Mouse (Mus musculus) hindbrain, embryonic 16.5 days (tissue): ENCODE measurements around the gene Hoxb3. TPM values are rescaled to one million over a fixed set of nuclear protein-coding genes. Genes with fewer than 3 reads are reported as not detected.
A peak's percentile ranks its signal among the peaks of the same experiment; 100 is the strongest.

ENCODE experiments used
- ATAC-seq: fragments of 200-750 bp; cut with Nextera tagmentation; 2 replicates; pipeline ENCODE4 v1.8.0; 2017; ENCODE audit warnings: moderate TSS enrichment, moderate library complexity
- H3K27ac ChIP-seq: fragments of 300-500 bp; sonication (generic); 2 replicates; pipeline ENCODE4 v1.5.1; 2014; ENCODE audit warnings: low read depth, mild to moderate bottlenecking, control low read depth, low read length, moderate library complexity
- H3K27me3 ChIP-seq: fragments of 300-500 bp; sonication (generic); replicated peaks from 2 replicates; pipeline ENCODE4 v1.6.1; 2014; ENCODE audit warnings: low read length; ENCODE audit not compliant: control insufficient read depth, insufficient read depth
- H3K36me3 ChIP-seq: fragments of 300-500 bp; sonication (generic); 2 replicates; pipeline ENCODE4 v1.6.1; 2014; ENCODE audit warnings: mild to moderate bottlenecking, low read length, moderate library complexity, mixed read lengths; ENCODE audit not compliant: control insufficient read depth, insufficient read depth
- H3K4me1 ChIP-seq: fragments of 300-500 bp; sonication (generic); 2 replicates; pipeline ENCODE4 v1.6.1; 2014; ENCODE audit warnings: low read depth, low read length; ENCODE audit not compliant: control insufficient read depth, insufficient read depth
- H3K4me2 ChIP-seq: fragments of 300-500 bp; sonication (generic); 2 replicates; pipeline ENCODE4 v1.6.1; 2014; ENCODE audit warnings: mild to moderate bottlenecking, low read length, control low read depth, moderate library complexity
- H3K4me3 ChIP-seq: fragments of 300-500 bp; sonication (generic); 2 replicates; pipeline ENCODE4 v1.5.1; 2014; ENCODE audit warnings: mild to moderate bottlenecking, low read length, control low read depth, moderate library complexity
- H3K9ac ChIP-seq: fragments of 300-500 bp; sonication (generic); 2 replicates; pipeline ENCODE4 v1.6.1; 2014; ENCODE audit warnings: low read depth, mild to moderate bottlenecking, control low read depth, low read length, moderate library complexity
- H3K9me3 ChIP-seq: fragments of 300-500 bp; sonication (generic); 2 replicates; pipeline ENCODE4 v1.6.1; 2014; ENCODE audit warnings: mild to moderate bottlenecking, low read length, moderate library complexity; ENCODE audit not compliant: control insufficient read depth
- WGBS: fragments of 180-500 bp; shearing (Covaris S2); extraction: QIAGEN DNeasy Blood & Tissue Kit; methylation state at CpG from one replicate; pipeline ENCODE4 v1.1.7; 2014; 5-methylcytosine and 5-hydroxymethylcytosine counted together
- polyA plus RNA-seq: library from polyadenylated mRNA; unstranded; fragments of >200 nt; fragmentation: Nextera tagmentation; extraction: Ambion mirVana; gene quantifications from 2 replicates; pipeline ENCODE4 v1.2.1, GENCODE M21; 2015

The Hoxb3 gene
- polyA plus RNA-seq, 1 experiment from 2014 or later = 4.8 TPM

GRCm38 (mm10) chr11:96287411-96287810, 35.7 kb upstream of the Hoxb3 start:
- Histone ChIP-seq H3K9ac (peak overlapping the region; percentile 60; the same call in 1 of the 2 replicates), H3K36me3 (no peaks in the 10 kb centered on the region), H3K9me3 (peaks cover 3% of the 10 kb centered on the region; the same call in 1 of the 2 replicates), H3K27ac (peak overlapping the region; percentile 80), H3K4me3 (peak overlapping the region; percentile 43), H3K4me1 (peaks cover 2% of the 10 kb centered on the region; the same call in 1 of the 2 replicates), H3K4me2 (peak overlapping the region; percentile 49), H3K27me3 (peaks cover 57% of the 10 kb centered on the region)
- 0 out of 2 replicates have a peak, but pooled peaks have one; percentile 35 for ATAC-seq
- WGBS = under 1% methylated on average over 9 of the region's 9 CpGs

GRCm38 (mm10) chr11:96288455-96289221, 34.5 kb upstream of the Hoxb3 start:
- no peak overlapping the region for H3K9ac ChIP-seq
- H3K27me3 ChIP-seq = peaks cover 57% of the 10 kb centered on the region
- no peak overlapping the region for H3K27ac ChIP-seq
- no peak overlapping the region for H3K4me3 ChIP-seq
- H3K4me1 ChIP-seq = peaks cover 2% of the 10 kb centered on the region; the same call in 1 of the 2 replicates
- 3% methylated on average over 1 of the region's 1 CpGs for WGBS
- no peak for ATAC-seq
- no peaks in the 10 kb centered on the region for H3K36me3 ChIP-seq
- H3K4me2 ChIP-seq = peak overlapping the region; percentile 49
- peaks cover 3% of the 10 kb centered on the region; the same call in 1 of the 2 replicates for H3K9me3 ChIP-seq

DNA sequence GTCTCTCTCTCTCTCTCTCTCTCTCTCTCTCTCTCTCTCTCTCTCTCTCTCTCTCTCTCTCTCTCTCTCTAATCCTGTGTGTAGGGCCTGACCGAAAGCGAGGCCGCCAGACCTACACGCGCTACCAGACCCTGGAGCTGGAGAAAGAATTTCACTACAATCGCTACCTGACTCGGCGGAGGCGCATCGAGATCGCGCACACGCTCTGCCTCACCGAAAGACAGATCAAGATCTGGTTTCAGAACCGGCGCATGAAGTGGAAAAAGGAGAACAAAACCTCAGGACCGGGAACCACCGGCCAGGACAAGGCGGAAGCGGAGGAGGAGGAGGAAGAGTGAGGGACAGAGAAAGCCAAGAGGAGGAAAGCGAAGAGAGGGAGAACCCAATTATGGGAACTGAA, 33.8 kb upstream of the Hoxb3 start:
- H3K9me3 ChIP-seq = peaks cover 3% of the 10 kb centered on the region; the same call in 1 of the 2 replicates
- H3K4me2 ChIP-seq = peak overlapping the region; percentile 34
- H3K36me3 ChIP-seq = no peaks in the 10 kb centered on the region
- H3K4me3 ChIP-seq = peak overlapping the region; percentile 4; the same call in 1 of the 2 replicates
- peaks cover 59% of the 10 kb centered on the region for H3K27me3 ChIP-seq
- ATAC-seq = no peak
- peaks cover 1% of the 10 kb centered on the region; the same call in 1 of the 2 replicates for H3K4me1 ChIP-seq
- H3K9ac ChIP-seq = no peak overlapping the region
- peak overlapping the region; percentile 23; the same call in 1 of the 2 replicates for H3K27ac ChIP-seq
- WGBS = 6% methylated on average over 21 of the region's 21 CpGs

- H3K27ac ChIP-seq = no peak overlapping the region
- H3K4me2 ChIP-seq = peak overlapping the region; percentile 34; the same call in 1 of the 2 replicates
- H3K36me3 ChIP-seq = no peaks in the 10 kb centered on the region
- peaks cover 57% of the 10 kb centered on the region for H3K27me3 ChIP-seq
- no peak overlapping the region; the same call in 1 of the 2 replicates for H3K9ac ChIP-seq
- ATAC-seq = no peak
- no peak overlapping the region for H3K4me3 ChIP-seq
- 14% methylated on average over 6 of the region's 6 CpGs for WGBS
- peaks cover 3% of the 10 kb centered on the region; the same call in 1 of the 2 replicates for H3K9me3 ChIP-seq
- H3K4me1 ChIP-seq = no peaks in the 10 kb centered on the region
Measured at GRCm38 (mm10) chr11:96289837-96290236, 33.3 kb upstream of the Hoxb3 start.

DNA sequence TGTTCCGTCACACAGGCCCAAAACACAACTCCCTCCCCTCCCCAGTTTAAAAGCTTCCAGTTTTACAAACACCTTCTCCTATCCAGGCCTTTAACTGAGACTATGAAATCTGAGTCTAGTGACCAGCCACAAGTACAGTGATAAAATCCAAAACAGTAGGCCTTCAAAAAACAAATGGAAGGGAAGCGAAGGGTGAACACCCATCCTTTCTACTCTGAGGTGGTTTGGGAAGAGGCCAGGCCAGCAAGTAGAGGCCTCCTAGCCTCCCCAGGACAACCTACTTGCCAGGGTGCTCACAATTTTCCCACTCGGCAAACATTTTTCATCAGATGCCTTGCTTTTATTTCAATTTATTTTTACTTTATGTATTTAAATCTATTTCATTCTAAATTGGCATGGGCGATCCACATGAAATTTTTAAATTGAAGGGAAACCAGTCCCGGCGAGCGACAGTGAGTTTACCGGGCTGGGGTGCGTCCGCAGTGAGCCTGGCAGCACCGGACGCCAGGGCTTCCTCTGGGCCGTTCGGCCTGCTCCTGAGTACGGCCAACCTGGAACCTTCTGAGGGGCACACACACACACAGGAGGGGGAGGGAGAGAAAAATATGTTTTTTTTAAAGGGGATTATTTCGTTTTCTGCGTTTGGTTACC, 32.3 kb upstream of the Hoxb3 start:
- Histone ChIP-seq H3K9ac (no peak overlapping the region), H3K4me3 (no peak overlapping the region; the same call in 1 of the 2 replicates), H3K27ac (0 out of 2 replicates have a peak overlapping the region, but pooled peaks have one; percentile 6), H3K36me3 (no peaks in the 10 kb centered on the region), H3K4me2 (peak overlapping the region; percentile 37; the same call in 1 of the 2 replicates), H3K4me1 (no peaks in the 10 kb centered on the region), H3K27me3 (peaks cover 58% of the 10 kb centered on the region), H3K9me3 (peaks cover 3% of the 10 kb centered on the region; the same call in 1 of the 2 replicates)
- ATAC-seq = no peak
- WGBS = 8% methylated on average over 17 of the region's 17 CpGs

- no peaks in the 10 kb centered on the region for H3K36me3 ChIP-seq
- WGBS = 6% methylated on average over 22 of the region's 22 CpGs
- no peaks in the 10 kb centered on the region for H3K9me3 ChIP-seq
- peak within 1 kb of the TSS; percentile 71 for H3K27ac ChIP-seq
- ATAC-seq = no peak
- H3K4me1 ChIP-seq = no peaks in the 10 kb centered on the region
- peak within 1 kb of the TSS; percentile 37 for H3K4me2 ChIP-seq
- peak within 1 kb of the TSS; percentile 55 for H3K9ac ChIP-seq
- H3K4me3 ChIP-seq = peak within 1 kb of the TSS; percentile 35
- peaks cover 62% of the 10 kb centered on the region for H3K27me3 ChIP-seq
Measured at GRCm38 (mm10) chr11:96291681-96292564, 31.2 kb upstream of the Hoxb3 start, which contains the start of gene Hoxb6. TSS of gene Hoxb6 (plus strand) at chr11:96292476.

DNA sequence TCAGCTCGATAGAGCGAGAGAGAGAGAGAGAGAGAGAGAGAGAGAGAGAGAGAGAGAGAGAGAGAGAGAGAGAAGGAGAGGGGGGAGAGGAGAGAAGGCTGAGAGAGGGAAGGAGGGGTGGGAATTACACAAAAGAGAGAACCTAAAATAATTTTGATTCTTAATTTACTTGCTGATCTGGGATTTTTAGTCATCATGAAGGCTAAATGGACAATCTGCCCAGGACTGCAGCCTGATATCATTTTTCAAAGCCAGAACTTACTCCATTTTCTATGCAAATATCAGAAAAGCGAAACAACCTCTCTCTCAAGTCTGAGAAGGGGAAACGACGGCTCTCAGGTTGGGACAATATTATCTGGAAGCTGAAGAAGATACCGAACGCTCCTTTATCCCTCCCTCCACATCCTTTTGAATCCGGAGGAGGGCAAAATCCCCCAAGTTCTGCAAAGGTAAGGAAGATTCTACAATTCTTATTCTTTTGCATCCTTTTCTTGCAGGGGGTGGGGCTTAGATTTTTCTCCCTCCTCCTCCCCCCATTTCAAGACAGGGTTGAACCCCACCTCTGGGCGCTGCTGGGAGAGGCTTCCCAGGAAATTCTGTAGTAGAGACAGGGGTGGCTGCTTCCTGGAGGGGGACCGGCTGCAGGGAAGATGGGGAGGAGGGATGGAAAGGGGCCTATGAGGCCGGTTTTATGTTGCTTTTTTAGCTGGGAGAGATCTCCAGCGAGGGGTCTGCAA, 30.4 kb upstream of the Hoxb3 start:
- Histone ChIP-seq H3K4me1 (no peaks in the 10 kb centered on the region), H3K27ac (peak overlapping the region; percentile 71), H3K27me3 (peaks cover 63% of the 10 kb centered on the region), H3K9ac (peak overlapping the region; percentile 55), H3K4me3 (peak overlapping the region; percentile 35), H3K4me2 (no peak overlapping the region), H3K36me3 (no peaks in the 10 kb centered on the region), H3K9me3 (no peaks in the 10 kb centered on the region)
- WGBS = 3% methylated on average over 12 of the region's 12 CpGs
- ATAC-seq = no peak

DNA sequence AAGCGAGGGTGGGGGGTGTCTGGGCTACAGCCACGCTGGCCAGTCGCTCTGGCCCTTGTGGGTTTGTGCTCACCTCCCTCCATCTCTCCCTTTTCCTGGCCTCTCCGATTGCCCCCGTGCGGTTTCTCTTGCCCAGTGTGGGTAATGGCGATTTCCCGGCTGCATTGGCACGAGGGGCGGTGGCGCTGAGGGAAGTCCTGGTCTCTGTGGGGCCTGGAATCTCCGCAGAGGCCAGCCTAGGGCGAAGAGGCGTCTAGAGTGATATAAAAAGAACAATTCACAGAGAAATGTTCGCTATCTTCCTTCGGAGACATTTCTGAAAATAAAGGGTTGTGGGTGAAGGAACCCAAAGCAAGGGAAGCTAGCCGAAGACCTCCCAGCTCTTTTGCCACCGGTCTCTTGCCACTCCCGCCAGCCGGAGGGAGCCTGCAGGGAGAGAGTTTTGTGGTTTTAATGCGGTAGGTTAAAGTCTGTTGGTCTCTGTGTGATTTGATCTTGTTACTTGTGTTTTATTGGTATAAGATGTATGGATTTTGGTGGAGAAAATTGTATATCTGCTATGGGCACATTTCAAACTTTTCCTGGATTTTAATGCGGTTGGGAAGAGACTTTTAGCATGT, 29.7 kb upstream of the Hoxb3 start:
- Histone ChIP-seq H3K9ac (peak overlapping the region; percentile 55), H3K27ac (peak overlapping the region; percentile 71), H3K27me3 (peaks cover 60% of the 10 kb centered on the region), H3K4me1 (no peaks in the 10 kb centered on the region), H3K36me3 (no peaks in the 10 kb centered on the region), H3K4me2 (no peak overlapping the region), H3K4me3 (peak overlapping the region; percentile 35), H3K9me3 (no peaks in the 10 kb centered on the region)
- 4% methylated on average over 22 of the region's 22 CpGs for WGBS
- no peak for ATAC-seq
